Mouse (Mus musculus) ovary, postnatal 36 days (tissue): ENCODE measurements around the gene Rnf5.
A peak's percentile ranks its signal among the peaks of the same experiment; 100 is the strongest.

Experiments
- DNase-seq: peaks from one replicate; pipeline ENCODE4 v3.0.0; 2022; ENCODE audit warnings: low spot score, mixed read lengths

Rnf5 gene

GRCm38 (mm10) chr17:34603375-34604060 lies at the start of gene Rnf5:
TSS of gene Rnf5 (minus strand) at chr17:34603690.
- DNase-seq: peak; percentile 86

GRCm38 (mm10) chr17:34652985-34653384 lies 49.5 kb upstream of the Rnf5 start:
- DNase-seq: no peak

GRCm38 (mm10) chr17:34652546-34652945 lies 49.1 kb upstream of the Rnf5 start:
- no peak for DNase-seq

DNA sequence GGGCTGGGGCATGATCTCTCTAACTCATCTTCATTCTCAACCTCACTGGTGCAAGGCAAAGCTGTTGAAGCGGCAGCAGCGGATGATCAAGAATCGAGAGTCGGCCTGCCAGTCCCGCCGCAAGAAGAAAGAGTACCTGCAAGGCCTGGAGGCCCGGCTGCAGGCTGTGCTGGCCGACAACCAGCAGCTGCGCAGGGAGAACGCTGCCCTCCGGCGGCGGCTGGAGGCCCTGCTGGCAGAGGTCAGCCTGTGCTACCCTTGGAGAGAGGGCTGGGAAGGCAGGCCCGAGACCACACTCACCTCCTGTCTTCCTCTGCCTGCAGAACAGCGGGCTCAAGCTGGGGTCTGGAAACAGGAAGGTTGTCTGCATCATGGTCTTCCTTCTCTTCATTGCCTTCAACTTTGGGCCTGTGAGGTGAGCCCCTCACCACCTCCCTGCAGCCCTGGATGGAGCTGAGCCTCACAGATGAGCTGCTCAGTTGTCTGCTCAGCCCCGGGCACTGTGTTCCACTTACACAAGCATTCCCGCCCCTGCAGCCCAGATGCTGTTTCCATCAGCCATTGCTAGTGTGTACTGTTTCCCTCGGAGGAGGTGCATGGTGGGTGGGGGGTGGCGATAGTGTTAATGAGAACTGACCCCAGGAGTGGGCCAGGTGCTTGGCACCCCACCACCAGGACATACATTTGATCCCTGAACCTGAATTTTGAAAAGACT lies 48.2 kb upstream of the Rnf5 start:
- peak; percentile 62 for DNase-seq

DNA sequence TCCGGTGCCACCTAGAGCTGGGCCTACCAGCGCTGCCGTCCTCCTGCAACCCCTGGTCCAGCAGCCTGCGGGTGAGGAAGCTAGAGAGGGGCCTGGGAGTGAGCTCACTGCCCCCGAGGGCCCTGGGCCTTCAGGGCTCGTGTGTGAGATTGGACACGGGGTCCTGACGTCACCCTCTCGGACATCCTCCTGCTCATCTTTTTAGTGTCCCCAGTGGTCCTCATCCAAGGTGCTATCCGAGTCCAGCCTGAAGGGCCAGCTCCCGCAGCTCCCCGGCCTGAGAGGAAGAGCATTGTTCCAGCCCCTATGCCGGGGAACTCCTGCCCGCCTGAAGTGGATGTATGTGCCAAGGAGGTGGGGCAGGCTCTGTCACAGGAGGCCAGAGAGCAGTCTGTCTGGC lies 47.3 kb upstream of the Rnf5 start:
- no peak for DNase-seq

GRCm38 (mm10) chr17:34649106-34649864 lies 45.8 kb upstream of the Rnf5 start:
- no peak for DNase-seq

GRCm38 (mm10) chr17:34648141-34648890 lies 44.8 kb upstream of the Rnf5 start:
- DNase-seq: no peak

GRCm38 (mm10) chr17:34646906-34647787 lies 43.7 kb upstream of the Rnf5 start, which contains the start of gene Atf6b:
TSS of gene Atf6b (plus strand) at chr17:34647146.
- DNase-seq: peak; percentile 91

DNA sequence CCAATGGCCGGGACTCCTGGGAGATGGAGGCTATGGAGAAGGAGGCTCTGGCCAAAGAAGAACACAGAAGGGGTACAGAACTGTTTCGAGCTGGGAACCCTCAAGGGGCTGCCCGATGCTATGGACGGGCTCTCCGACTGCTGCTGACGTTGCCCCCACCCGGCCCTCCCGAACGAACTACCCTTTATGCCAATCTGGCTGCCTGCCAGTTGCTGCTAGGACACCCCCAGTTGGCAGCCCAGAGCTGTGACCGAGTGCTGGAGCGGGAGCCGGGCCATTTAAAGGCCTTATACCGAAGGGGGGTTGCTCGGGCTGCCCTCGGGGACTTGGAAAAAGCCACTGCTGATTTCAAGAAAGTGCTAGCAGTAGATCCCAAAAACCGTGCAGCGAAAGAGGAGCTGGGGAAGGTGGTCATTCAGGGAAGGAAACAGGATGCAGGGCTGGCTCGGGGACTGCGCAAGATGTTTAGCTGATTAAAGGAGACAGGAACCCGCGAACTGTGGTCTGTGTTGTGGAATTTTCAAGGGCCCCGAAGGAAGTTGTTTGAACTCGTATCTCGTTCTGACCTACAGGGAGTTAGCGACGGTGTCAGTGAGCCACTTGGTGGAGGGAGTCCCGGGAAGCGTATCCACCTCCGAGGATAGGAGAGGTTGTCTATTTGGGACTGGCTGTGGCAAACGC lies 42.5 kb upstream of the Rnf5 start:
- no peak for DNase-seq

DNA sequence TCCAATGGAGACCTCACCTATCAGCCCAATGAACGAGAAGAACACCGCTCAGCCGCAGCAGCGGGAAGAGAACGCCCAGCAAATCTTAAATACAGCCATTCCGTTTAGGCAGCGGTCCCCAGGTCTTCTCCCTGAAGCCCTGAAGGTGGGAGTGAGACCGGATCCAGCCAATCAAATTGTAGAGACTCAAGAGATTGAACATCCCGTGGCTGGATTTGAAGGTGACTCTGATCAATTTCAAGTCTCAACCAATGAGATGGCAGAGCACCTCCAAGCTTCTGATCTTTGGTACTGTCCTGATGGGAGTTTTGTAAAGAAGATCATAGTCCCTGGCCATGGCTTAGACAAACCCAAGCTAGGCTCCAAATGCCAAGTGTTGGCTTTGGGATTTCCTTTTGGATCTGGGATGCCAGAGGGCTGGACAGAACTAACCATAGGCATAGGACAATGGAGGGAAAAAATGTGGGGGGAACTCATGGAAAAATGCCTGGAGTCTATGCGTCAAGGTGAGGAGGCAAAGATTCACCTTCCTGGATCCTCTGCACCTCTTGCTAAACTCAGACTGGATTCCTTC lies 41.9 kb upstream of the Rnf5 start:
- DNase-seq: no peak

GRCm38 (mm10) chr17:34644608-34645007 lies 41.1 kb upstream of the Rnf5 start, which contains the start of gene Fkbpl:
TSS of gene Fkbpl (plus strand) at chr17:34644764.
- peak; percentile 89 for DNase-seq

DNA sequence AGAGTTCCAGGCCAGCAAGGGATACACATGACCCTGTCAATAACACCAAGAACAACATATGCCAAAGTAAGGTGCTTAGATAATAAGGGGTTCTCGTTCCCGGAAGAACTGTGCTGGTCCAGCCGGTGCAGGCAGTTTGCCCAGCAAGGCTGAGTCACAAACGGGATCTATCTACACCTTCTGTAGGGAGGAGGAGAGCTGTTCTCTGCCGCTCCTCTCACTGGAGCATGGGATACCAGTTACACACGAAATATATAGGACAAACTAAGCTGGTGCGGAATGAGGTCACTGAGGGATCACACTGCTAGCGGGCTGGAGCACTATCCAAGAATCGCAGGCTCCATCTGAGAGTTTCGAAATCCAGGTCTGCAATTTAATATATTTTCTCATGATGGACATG lies 40.5 kb upstream of the Rnf5 start:
- DNase-seq: no peak

DNA sequence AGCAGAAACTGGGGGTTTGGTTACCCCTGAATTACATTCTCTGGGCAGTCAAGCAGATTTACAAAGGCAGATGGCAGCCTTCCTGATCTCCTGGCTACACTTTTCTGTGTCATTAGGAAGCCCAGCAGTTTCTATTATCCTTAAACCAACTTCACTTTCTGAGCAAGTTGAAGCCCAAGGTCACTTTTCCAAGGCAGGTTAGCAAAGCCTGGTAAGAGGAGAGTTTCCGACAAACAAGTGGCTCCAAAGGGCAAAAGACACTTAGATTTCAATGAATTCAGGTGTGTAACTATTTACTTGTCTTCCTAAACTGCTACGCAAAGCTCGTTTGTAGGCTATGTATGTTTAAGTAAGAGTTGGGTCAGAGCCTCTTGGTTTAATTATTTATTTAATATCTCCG lies 39.9 kb upstream of the Rnf5 start:
- no peak for DNase-seq

- DNase-seq: no peak
Measured at GRCm38 (mm10) chr17:34641945-34642344, 38.5 kb upstream of the Rnf5 start.

GRCm38 (mm10) chr17:34640778-34641601 lies 37.5 kb upstream of the Rnf5 start:
- peak; percentile 47 for DNase-seq

DNA sequence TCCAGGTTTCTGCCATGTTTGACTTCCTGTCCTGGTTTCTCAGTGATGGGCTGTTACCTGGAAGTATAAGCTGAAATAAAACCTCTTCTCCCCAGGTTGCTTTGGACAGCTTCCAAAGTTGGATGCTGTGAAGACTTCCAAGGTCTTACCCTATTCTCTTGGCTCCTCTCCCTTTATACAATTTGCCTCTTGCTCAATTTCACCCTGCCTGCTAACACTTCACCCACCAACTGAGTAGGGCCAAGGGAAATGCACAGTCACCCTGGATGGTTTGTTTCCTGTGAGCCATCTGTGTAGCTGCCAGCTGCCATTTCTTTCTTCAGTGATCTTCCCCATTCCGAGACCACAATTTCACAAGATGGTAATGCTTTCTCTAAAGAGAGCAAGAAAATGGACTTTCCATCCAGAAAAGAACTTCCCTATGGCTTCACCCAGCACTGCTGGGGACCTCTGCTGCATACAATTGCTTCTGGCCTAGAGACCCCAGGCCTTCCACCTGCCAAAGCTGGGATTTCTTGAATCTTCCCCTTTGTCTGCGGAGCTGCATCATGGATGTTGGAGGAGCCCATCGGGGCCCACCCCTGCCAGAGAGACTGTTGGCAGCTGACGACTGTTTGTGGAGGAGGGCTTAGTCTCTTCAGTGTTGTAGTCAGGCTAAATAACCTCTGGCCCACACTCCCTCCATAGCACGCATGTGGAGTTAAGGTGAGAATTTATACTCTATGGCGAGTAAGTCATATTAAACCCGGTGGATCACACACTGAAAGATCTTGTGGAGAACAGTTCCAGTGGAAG lies 36.2 kb upstream of the Rnf5 start:
- no peak for DNase-seq

GRCm38 (mm10) chr17:34637459-34637858 lies 34.0 kb upstream of the Rnf5 start:
- no peak for DNase-seq

DNA sequence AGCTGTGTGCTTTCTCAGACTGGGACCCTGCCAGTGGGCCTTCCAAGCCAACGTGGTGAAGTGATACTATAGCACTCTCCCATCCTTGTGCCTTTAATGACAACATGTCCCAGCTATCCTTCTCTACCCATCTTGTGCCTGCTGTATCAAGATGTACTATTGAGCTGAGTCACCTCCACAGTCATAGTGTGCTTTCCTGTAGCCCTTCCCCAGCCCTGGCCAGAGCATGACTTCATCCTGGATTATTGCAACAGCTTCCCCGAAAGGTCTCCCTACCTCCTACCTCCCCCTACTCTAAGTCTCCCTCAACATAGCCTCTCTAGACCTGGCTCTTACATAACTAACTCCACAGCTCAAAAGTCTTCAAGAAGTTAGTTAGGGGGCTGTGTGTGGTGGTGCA lies 32.2 kb upstream of the Rnf5 start:
- DNase-seq: no peak
